30 mouse cellular contexts compared by ENCODE assay signal in genomic region chr15:51173976-51174620, GRCm38 (mm10).
DNase-seq lines count a peak whose midpoint lies in the region; ATAC-seq and TF ChIP-seq lines count a peak whose summit lies in the region.
"Had no signal": no experiment of that assay in that cellular context is flagged by ENCODE, and none has a peak within 500 bp of the region (broad histone marks: within the 10 kb centered on the region; RNA-seq: fewer than 3 reads in every experiment).

No protein-coding gene starts in this region.

- WGBS in kidney, embryonic 16.5 days: 93% methylated on average over 1 of the region's 1 CpGs

- no peak overlapping the region for H3K4me3 ChIP-seq in kidney, embryonic 16.5 days (ENCODE audit: low read length)
- no peak overlapping the region for H3K4me3 ChIP-seq in embryonic fibroblast, embryonic 13.5 days (ENCODE audit: insufficient read depth, low read length)
- H3K4me3 ChIP-seq: embryonic facial prominence, embryonic 12.5 days; erythroblast, embryonic 14.5 days; forebrain, embryonic 13.5 days; heart, embryonic 13.5 days; hindbrain, embryonic 12.5 days; midbrain, embryonic 12.5 days had no signal

- no peak overlapping the region for H3K9ac ChIP-seq in kidney, embryonic 16.5 days (replicated peaks; ENCODE audit: low read length)
- H3K9ac ChIP-seq: embryonic facial prominence, embryonic 12.5 days; forebrain, embryonic 13.5 days; heart, embryonic 13.5 days; hindbrain, embryonic 12.5 days; liver, postnatal 0 days; midbrain, embryonic 12.5 days had no signal

- no peak overlapping the region for H3K27ac ChIP-seq in kidney, embryonic 16.5 days (ENCODE audit: low read length)
- H3K27ac ChIP-seq in embryonic fibroblast, embryonic 13.5 days (ENCODE audit: insufficient read depth, low read length): peak overlapping the region; percentile 78
- H3K27ac ChIP-seq: embryonic facial prominence, embryonic 12.5 days; forebrain, embryonic 13.5 days; heart, embryonic 13.5 days; hindbrain, embryonic 12.5 days; midbrain, embryonic 12.5 days had no signal

- intact Hi-C loops in left cerebral cortex, postnatal 4 days (cut with DNase I): no loop called here

- H3K4me1 ChIP-seq in kidney, embryonic 16.5 days (ENCODE audit: insufficient read depth, low read length): no peaks in the 10 kb centered on the region
- peaks cover 3% of the 10 kb centered on the region; the same call in 1 of the 2 replicates for H3K4me1 ChIP-seq in embryonic fibroblast, embryonic 13.5 days (ENCODE audit: control insufficient read depth, insufficient read depth, low read length)
- H3K4me1 ChIP-seq: embryonic facial prominence, embryonic 12.5 days; forebrain, embryonic 13.5 days; heart, embryonic 13.5 days; hindbrain, embryonic 12.5 days; midbrain, embryonic 12.5 days had no signal

- no peak overlapping the region for H3K4me2 ChIP-seq in kidney, embryonic 16.5 days (replicated peaks; ENCODE audit: low read depth, low read length)
- H3K4me2 ChIP-seq: embryonic facial prominence, embryonic 12.5 days; forebrain, embryonic 13.5 days; heart, embryonic 13.5 days; hindbrain, embryonic 12.5 days; liver, embryonic 11.5 days; midbrain, embryonic 12.5 days had no signal

- no peaks in the 10 kb centered on the region for H3K27me3 ChIP-seq in kidney, embryonic 16.5 days (ENCODE audit: insufficient read depth, low read length)
- H3K27me3 ChIP-seq: CH12.LX; embryonic facial prominence, embryonic 12.5 days; forebrain, embryonic 13.5 days; heart, embryonic 13.5 days; hindbrain, embryonic 12.5 days; midbrain, embryonic 12.5 days had no signal

- DNase-seq in kidney, adult 9 months: peak; percentile 2
- peak; percentile 53 for DNase-seq in embryo, embryonic 10 days (ENCODE audit: low spot score)
- DNase-seq in left cerebral cortex, postnatal 4 days: no peak
- DNase-seq in left cerebral cortex, adult 11 months (ENCODE audit: low spot score): no peak
- DNase-seq: adrenal gland, postnatal 14 days; B cell, adult 2 months; cerebellum, adult 2 months; cerebellum, postnatal 25 days; gastrocnemius, postnatal 10 days; heart, adult 11 months; heart, postnatal 14 days; kidney, adult 18-20 months; kidney, postnatal 10 days; liver, postnatal 0 days; lung, postnatal 10 days; right cerebral cortex, postnatal 14 days; spleen, adult 18-20 months had no signal

- no peak for ATAC-seq in kidney, embryonic 16.5 days (ENCODE audit: low FRiP score, low TSS enrichment)
- no peak for ATAC-seq in megakaryocyte-erythroid progenitor cell, adult 5-6 weeks (replicated peaks; ENCODE audit: low FRiP score, low TSS enrichment, poor library complexity, severe bottlenecking)
- ATAC-seq: forebrain, embryonic 13.5 days; inflammation-experienced regulatory T-cells, adult 6 months; liver, postnatal 0 days had no signal

- no peaks in the 10 kb centered on the region for H3K9me3 ChIP-seq in kidney, embryonic 16.5 days (ENCODE audit: low read length)
- H3K9me3 ChIP-seq: embryonic facial prominence, embryonic 12.5 days; forebrain, embryonic 13.5 days; G1E; heart, embryonic 13.5 days; hindbrain, embryonic 12.5 days; midbrain, embryonic 12.5 days had no signal

- no peak for TF ChIP-seq POLR2A in embryonic fibroblast, embryonic 13.5 days (IDR thresholded peaks at IDR 0.05; ENCODE audit: low read depth, low read length)

- no peak for TF ChIP-seq CTCF in embryonic fibroblast, embryonic 13.5 days (IDR thresholded peaks at IDR 0.05; ENCODE audit: borderline replicate concordance, insufficient read depth, low read length)

- H3K36me3 ChIP-seq in kidney, embryonic 16.5 days (ENCODE audit: insufficient read depth, low read length): no peaks in the 10 kb centered on the region
- H3K36me3 ChIP-seq: embryonic facial prominence, embryonic 12.5 days; G1E; heart, embryonic 13.5 days; hindbrain, embryonic 12.5 days; midbrain, embryonic 12.5 days had no signal

Comparison
In these comparisons a context has a peak if more than half of its experiments do, and no peak if none do; other contexts are left out.
1. DNase-seq: peak in kidney, adult 9 months (single experiment) and embryo, embryonic 10 days (single experiment); none in left cerebral cortex, postnatal 4 days (single experiment) and left cerebral cortex, adult 11 months (single experiment).